Comparison of ENCODE assay signal across 17 mouse cellular contexts in the genomic region with DNA sequence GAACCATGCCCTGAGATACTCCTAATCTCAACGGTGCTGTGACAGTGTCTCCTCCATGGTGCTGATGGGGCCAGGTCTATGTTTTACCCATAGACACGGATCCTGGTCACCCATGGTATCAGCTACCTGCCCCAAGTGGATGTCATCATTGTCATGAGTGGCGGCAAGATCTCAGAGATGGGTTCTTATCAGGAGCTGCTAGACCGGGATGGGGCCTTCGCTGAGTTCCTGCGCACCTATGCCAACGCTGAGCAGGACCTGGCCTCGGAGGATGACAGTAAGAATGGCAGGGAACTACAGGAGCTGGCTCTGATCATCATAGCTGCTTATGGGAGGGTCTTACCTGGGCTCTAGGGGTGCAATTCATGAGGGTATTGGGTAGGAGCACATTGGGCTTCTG.
DNase-seq lines count a peak whose midpoint lies in the region; ATAC-seq lines count a peak whose summit lies in the region.
"Had no signal": no experiment of that assay in that cellular context is flagged by ENCODE, and none has a peak within 500 bp of the region (broad histone marks: within the 10 kb centered on the region; RNA-seq: fewer than 3 reads in every experiment).

No protein-coding gene starts in this region.

- no peak overlapping the region for H3K9ac ChIP-seq in midbrain, embryonic 11.5 days (ENCODE audit: low read length)
- H3K9ac ChIP-seq in midbrain, embryonic 15.5 days: no peak overlapping the region

- no peak overlapping the region for H3K4me3 ChIP-seq in heart, embryonic 10.5 days
- H3K4me3 ChIP-seq in midbrain, embryonic 11.5 days (ENCODE audit: low read depth, low read length): no peak overlapping the region
- no peak overlapping the region for H3K4me3 ChIP-seq in midbrain, embryonic 15.5 days

- H3K36me3 ChIP-seq in heart, embryonic 10.5 days: no peaks in the 10 kb centered on the region
- H3K36me3 ChIP-seq in midbrain, embryonic 11.5 days (ENCODE audit: control insufficient read depth, insufficient read depth, low read length): no peaks in the 10 kb centered on the region
- 0 out of 2 replicates have a peak, but pooled peaks cover 2% of the 10 kb centered on the region for H3K36me3 ChIP-seq in midbrain, embryonic 15.5 days (replicated peaks)

- intact Hi-C loops in heart, postnatal 36 days (cut with DNase I): loop anchor here (5.0 kb wide), 2 partner anchors 136 to 211 kb away; no protein-coding TSS in a partner anchor

- no peaks in the 10 kb centered on the region for H3K9me3 ChIP-seq in heart, embryonic 10.5 days
- H3K9me3 ChIP-seq in midbrain, embryonic 11.5 days (ENCODE audit: control insufficient read depth, low read length): no peaks in the 10 kb centered on the region
- H3K9me3 ChIP-seq in midbrain, embryonic 15.5 days: no peaks in the 10 kb centered on the region
- H3K9me3 ChIP-seq: G1E had no signal

- WGBS in heart, embryonic 10.5 days: 92% methylated on average over 8 of the region's 8 CpGs
- 88% methylated on average over 8 of the region's 8 CpGs for WGBS in midbrain, embryonic 11.5 days
- 96% methylated on average over 8 of the region's 8 CpGs for WGBS in midbrain, embryonic 15.5 days

- no peak overlapping the region for H3K27ac ChIP-seq in heart, embryonic 10.5 days
- no peak overlapping the region for H3K27ac ChIP-seq in midbrain, embryonic 11.5 days (ENCODE audit: low read depth, low read length)
- H3K27ac ChIP-seq in midbrain, embryonic 15.5 days: no peak overlapping the region

- no peak for ATAC-seq in midbrain, embryonic 11.5 days (ENCODE audit: low FRiP score)
- ATAC-seq in midbrain, embryonic 15.5 days (replicated peaks): no peak
- ATAC-seq: activated CD4-positive, CD25-positive, alpha-beta regulatory T cell, adult 4 months; CD4-positive, CD25-positive, alpha-beta regulatory T cell, adult 4 months; Patski had no signal

- no peaks in the 10 kb centered on the region for H3K27me3 ChIP-seq in heart, embryonic 10.5 days (ENCODE audit: insufficient read depth, poor library complexity, severe bottlenecking)
- no peaks in the 10 kb centered on the region for H3K27me3 ChIP-seq in midbrain, embryonic 11.5 days (ENCODE audit: control insufficient read depth, insufficient read depth, low read length)
- no peaks in the 10 kb centered on the region for H3K27me3 ChIP-seq in midbrain, embryonic 15.5 days (replicated peaks)
- H3K27me3 ChIP-seq: CH12.LX, Patski had no signal

- DNase-seq in heart, adult 11 months: peak; percentile 83
- DNase-seq in heart, postnatal 4 days: no peak
- DNase-seq in heart, embryonic 10.5 days (ENCODE audit: low spot score): peak; percentile 74
- DNase-seq in heart, postnatal 36 days: no peak
- peak; percentile 8 for DNase-seq in midbrain, embryonic 11.5 days (ENCODE audit: low spot score, missing footprints)
- DNase-seq: adrenal gland, postnatal 10 days; adrenal gland, postnatal 25 days; B cell, adult 2 months; cerebellum, adult 11 months; cerebellum, adult 11-12 months; cerebellum, adult 18-20 months had no signal

- H3K4me2 ChIP-seq in midbrain, embryonic 11.5 days: no peak overlapping the region
- no peak overlapping the region for H3K4me2 ChIP-seq in midbrain, embryonic 15.5 days

- no peaks in the 10 kb centered on the region for H3K4me1 ChIP-seq in heart, embryonic 10.5 days
- no peaks in the 10 kb centered on the region for H3K4me1 ChIP-seq in midbrain, embryonic 11.5 days (ENCODE audit: control insufficient read depth, insufficient read depth, low read length)
- no peaks in the 10 kb centered on the region for H3K4me1 ChIP-seq in midbrain, embryonic 15.5 days

Comparison
In these comparisons a context has a peak if more than half of its experiments do, and no peak if none do; other contexts are left out.
1. DNase-seq: peak in heart, adult 11 months (single experiment), heart, embryonic 10.5 days (single experiment) and midbrain, embryonic 11.5 days (single experiment); none in heart, postnatal 4 days (single experiment) and heart, postnatal 36 days (0 of 2).